Mouse (Mus musculus): ENCODE measurements at regions not wholly inside any gene's neighbourhood (a gene's known extent, or its start where the extent isn't known, plus 50 kb on each side); places are given as distances from the start of the nearest gene placed in this dataset.
"Not testable (repeated sequence)": the region's sequence is repeated elsewhere in the genome, so short reads cannot be mapped to it uniquely, and the experiment has no call there.

DNA sequence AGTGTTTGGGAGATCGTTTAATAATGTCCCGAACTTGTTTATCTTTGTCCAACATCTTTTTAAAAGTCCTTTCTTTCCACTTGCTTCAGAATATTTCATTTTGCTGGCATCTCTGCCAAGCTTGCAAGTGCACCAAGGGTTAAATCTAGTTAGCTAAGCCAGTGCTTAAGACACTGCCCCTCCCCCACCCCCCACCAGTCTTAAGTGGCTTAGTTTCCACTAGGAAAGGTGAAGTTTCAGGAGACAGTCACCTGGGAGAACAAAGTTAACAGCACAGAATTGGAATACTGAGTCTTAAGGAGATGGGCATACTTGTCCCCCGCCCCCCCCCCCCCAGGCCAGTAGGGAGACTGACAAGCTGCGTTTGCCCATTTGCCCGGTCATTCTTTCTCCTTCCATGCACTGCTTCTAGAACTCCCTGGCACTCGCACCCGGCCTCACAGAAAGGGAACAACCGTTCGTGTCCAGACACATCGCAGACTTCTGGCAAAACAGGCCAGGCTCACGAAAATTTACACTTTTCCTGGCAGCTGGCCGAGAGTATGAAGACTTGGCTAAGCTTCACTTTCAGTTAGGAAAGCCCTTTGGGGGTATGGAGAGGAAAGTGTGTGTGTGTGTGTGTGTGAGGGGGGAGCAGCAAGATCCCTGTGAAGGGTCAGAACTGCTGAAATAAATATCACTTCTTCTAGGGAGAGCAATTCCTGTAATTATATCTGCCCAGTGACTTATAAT lies 219.2 kb downstream of the Bcl11a start:
- no peak for DNase-seq (ENCODE audit: low read depth, low spot score)

DNA sequence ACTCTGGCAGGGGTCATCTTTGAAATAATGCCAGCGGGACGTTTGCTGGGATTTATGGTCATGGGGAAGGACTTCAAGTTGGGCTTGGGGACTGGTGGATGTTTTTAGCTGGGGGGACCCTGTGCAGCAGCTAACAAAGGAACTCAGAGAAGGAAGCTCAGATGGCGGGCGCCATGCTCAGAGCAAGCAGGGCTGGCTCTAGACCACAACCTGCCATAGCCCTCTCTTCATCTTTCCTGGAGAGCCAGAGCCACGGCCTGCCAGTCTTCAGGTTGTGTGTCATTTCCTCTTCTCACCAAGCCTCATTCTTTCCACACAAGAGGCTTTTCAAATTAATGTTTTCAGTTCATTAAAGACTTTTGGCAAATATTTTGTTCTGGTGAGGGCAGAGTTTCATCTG lies 219.9 kb downstream of the Bcl11a start:
- no peak for DNase-seq (ENCODE audit: low read depth, low spot score)

DNA sequence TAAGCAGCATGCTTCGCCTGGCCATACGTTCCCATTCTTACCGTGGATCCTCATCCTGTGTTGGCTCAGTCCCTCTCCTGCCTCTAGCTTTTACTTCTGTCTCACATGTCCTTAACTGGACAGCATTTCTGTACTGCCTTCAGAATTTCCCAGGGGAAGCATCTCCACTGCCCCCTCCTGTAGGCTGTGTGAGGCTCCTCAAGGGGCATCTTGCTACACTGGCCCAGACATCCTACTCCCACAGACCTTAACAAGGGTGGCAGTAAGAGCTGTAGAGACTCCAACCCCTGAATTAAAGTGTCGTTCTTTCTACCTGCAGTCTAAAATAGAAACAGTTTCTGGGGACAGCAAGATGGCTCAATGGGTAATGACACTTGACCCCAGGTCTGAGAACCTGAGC lies 222.5 kb downstream of the Bcl11a start:
- DNase-seq (ENCODE audit: low read depth, low spot score) = no peak

DNA sequence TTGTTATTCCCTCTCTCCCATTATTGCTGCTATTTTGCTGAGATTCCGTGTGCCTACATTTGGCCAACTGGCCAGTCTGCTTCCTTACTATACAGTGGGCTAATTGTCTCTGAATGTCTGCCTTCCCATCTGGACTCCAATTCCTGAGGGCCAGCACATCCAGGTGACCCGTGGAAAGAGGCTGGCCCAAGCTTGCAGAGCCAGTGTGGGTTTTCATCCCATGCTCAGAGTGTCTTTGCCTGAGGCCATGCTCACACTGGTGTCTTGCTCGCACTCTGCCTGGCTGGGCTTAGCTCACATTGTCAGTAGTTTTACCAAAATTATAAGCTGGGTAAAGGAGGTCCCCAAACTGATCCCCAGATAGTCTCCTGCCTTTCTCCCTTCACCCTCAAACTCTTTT lies 223.3 kb downstream of the Bcl11a start:
- no peak for DNase-seq (ENCODE audit: low read depth, low spot score)

DNA sequence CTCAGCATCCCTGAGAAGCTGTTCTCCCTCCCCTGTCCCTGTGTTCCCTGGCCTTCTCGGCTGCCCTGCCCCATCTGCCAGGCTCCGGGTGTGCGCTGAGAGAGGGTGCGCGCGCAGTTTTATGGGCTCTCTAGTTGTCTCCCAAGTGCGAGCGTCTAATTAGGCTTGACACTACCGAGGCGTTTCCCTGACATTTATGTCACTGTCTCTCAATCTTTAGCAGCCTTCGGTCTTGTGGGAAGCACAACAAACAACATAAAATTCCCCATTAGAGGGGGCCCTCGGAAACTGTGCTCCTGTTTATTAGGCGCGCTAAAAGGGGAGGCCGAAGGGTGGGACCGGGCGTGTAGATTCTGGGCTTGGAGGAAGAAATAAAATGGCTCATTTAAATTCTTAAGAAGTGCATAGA lies 227.3 kb downstream of the Bcl11a start:
- no peak for DNase-seq (ENCODE audit: low read depth, low spot score)

DNA sequence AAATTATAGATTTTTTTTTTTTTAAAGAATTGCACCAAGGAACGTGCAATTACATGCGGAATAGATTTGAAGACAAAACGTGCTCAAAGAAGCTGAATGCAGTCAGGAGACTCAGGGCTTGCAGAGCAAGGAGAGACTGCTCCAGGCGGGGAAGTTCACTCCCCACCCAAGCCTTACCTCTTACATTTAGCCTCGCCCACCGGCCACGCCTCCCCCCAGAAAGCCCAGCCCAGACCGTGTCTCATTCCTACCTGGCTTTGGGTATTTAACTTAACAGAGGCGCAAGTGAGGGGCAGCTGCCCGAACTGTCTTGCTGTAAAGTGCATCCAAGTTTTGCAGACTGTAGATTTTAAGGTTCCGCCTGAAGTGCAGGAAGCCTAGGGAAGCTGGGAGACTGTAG lies 227.8 kb downstream of the Bcl11a start:
- no peak for DNase-seq (ENCODE audit: low read depth, low spot score)

DNA sequence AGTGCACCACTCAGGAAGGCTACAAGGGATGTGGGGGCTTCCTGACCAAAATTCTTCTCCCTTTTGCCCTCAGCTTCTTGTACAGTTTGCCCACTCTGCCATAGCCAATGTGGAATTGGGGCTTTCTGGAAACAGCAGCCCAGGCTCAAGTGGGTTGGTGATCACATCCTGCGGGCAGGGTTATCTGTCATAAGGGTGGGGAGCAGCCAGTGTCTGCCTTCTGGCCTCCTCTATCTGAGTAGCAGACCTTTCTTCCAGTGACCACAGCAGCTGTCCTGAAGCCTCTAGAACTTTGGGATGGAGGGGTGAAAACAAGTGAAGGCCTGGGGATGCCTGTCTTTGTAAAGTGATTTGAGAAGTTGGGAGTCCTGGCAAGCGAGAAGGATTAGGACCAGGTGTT lies 228.2 kb downstream of the Bcl11a start:
- no peak for DNase-seq (ENCODE audit: low read depth, low spot score)

DNA sequence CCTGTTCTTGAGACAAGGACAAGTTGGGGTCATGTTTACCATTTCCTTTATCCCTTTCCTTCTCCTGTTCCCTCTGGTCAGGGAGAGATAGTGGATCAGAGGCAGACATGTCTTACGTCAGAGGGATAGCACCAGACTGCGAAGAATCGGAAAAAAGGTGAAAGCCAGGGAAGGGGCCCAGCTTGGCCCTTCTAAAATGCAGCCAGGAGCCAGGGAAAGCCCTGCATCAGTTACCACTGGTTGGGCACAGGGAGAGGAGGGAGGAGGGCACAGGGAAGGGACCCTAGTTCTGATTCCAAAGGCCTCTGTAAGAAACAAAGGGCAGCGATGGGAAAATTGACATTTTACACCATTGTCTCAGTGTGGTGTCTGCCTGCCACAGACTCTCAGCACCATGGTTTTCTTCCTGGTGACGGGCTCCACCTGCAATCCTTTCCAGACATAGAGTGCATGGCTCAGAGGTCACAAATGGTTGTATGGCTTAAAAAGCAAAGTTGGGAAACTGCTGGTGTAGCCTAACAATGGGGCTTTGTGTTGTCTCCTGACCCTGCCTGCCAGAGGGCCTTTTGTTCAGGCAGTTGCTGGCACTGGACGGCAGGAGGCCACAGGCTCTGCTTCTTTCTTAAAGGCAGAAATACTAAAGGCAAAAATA lies 229.9 kb downstream of the Bcl11a start:
- no peak for DNase-seq (ENCODE audit: low read depth, low spot score)

DNA sequence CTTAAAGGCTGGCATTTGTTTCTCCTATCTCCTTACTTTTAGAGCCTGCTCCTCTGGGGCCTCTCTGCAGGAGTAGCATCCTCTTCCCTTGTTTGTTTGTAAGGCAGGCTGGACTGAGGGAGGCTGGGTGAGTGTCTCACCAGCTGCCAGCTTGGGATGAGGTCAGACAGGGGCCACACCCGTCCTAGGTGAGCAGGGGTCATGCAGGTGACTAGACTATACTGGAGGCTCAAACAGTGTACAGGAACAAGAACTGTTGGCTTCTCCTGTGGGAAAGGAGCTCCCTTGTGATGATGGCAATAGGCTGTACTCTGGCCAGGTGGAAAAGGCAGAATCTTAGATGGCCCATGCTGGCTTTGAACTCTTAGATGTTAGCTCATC lies 230.4 kb downstream of the Bcl11a start:
- no peak for DNase-seq (ENCODE audit: low read depth, low spot score)

DNA sequence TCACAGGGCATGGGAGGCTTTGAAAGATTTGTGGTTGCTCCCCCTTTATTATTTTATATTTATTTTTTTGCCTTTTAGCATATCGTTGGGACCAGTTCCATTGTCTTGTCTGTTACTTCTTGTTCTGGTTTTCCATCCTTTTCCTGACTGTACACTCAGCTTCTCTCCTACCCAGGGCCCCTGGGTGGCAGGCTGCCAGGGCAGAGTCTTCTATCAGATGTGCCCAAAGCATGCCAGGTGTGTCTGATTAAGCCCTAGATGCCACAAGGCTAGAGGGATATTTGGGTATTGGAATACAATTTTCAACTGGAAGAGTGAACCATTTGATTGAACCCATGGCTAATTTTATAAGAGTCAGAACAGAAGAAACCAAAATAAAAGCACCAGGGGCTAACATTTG lies 236.2 kb downstream of the Bcl11a start:
- no peak for DNase-seq (ENCODE audit: low read depth, low spot score)

DNA sequence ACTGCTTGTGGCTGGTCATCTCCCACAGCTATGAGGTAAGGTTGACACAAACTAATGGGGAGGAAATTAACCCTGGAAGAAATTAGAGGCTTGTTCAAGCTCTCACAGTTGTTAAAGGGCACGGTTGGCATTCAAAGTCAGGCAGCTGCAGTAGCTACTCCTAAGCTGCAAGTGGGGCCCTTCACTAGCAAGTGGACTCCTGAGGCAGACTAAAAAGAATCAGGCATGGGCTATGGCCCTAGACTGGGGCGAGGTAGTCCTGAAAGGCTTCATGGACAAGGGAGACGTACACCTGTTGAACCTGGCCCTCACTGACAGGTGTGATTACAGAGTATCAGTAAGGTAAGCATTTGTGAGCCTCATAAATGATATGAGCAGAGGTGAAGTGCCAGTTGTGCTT lies 237.7 kb downstream of the Bcl11a start:
- DNase-seq (ENCODE audit: low read depth, low spot score) = no peak

DNA sequence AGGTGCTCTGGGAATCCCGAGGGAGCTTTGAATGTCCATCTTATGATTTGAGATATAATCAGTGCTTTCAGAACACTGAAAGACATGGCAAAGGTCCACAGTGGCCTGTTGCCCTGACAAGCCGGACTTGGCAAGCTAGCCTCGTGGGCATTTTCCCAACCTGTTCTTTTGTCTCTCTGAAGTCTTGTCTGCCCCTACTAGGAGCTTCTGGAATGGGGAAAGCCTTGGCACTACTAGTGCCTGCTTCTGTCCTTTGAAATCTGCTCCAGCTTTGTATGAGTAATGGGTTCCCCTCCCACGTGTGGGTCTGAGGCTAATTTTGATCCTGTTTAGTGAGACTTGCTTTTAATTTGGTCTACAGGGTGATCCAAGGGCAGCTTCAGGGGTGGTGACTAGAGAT lies 238.3 kb downstream of the Bcl11a start:
- no peak for DNase-seq (ENCODE audit: low read depth, low spot score)

DNA sequence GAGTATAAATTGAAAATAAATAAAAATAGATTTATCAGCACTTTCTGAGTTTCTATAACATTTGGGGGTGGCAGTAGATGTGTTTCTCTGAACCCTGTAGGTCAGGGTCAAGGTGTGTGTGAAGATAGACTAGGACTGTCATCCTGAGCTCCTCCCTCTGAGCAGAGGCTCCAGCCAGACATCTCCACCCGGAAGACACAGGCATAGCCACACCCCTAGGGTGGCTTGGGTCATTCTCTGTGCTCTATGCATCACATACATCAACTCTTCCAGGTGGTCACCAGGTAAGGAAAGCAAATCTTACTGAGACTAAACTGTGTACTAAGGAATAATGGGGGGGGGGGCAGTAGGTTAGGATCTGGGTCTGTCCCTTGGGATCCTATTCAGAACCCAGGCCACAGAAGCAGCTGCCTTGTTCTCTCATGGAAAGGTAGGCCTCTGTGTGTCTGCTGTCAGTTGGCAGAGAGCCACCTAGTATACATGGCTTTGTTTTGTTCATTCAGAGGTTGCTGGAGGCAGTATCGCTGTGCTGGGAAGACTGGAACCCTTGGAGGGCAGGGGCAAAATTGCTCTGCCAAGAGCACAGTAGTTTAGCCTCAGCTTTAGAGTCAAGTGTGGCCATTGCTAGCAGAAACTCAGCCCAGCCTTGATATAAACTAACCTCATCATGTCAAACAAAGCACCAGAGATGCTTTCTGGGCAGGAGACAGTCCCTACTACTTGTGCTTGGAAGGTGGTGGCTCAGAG lies 240.3 kb downstream of the Bcl11a start:
- DNase-seq (ENCODE audit: low read depth, low spot score) = no peak

DNA sequence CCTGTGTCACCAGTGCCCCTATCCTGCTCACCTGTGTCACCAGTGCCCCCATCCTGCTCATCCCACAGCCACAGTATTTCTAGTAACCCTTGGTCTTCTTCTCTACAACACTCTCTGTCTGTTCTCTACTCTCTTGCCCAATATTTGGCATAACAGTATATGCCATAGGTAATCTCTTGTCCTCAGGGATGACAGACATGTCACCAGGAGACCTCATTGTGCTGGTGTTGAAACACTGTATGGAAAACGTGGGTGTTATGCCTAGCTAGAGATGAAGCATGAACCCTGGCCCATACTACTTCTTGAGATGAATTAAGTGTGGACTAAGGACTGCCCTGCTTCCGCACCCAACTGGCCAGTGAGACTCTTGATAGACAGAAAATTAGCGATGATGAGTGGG lies 241.4 kb downstream of the Bcl11a start:
- DNase-seq (ENCODE audit: low read depth, low spot score) = no peak

DNA sequence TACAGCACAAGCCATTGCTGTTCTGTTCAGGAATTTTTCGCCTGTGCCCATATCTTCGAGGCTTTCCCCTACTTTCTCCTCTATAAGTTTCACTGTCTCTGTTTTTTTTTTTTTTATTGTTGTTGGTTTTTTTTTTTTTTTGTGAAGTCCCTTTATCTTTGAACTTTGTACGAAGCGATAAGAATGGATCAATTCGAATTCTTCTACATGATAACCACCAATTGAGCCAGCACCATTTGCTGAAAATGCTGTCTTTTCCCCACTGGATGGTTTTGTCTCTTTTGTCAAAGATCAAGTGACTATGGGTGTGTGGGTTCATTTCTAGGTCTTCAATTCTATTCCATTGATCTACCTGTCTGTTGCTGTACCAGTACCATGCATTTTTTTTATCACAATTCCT lies 244.6 kb downstream of the Bcl11a start:
- not testable (repeated sequence) for DNase-seq (ENCODE audit: low read depth, low spot score)

DNA sequence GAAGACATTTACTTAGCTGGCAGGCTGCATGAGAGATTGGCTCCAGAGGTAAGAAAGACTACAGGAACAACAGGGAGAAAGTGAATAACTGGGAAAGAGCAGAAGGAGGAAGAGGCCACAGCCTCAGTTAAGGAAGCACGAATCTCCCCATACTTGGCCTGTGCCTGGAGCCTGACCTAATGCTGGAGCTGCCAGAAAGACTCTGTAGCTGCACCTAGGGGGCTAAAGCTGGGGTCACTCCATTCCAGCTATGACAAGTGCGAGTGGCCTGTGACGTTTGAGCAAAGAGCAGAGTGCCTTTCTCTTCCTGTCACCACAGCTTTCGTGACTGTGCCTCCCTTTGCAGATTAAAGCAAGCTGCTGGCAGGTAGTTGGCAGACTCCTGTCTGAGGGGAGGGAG lies 250.6 kb downstream of the Bcl11a start:
- no peak for DNase-seq (ENCODE audit: low read depth, low spot score)

DNA sequence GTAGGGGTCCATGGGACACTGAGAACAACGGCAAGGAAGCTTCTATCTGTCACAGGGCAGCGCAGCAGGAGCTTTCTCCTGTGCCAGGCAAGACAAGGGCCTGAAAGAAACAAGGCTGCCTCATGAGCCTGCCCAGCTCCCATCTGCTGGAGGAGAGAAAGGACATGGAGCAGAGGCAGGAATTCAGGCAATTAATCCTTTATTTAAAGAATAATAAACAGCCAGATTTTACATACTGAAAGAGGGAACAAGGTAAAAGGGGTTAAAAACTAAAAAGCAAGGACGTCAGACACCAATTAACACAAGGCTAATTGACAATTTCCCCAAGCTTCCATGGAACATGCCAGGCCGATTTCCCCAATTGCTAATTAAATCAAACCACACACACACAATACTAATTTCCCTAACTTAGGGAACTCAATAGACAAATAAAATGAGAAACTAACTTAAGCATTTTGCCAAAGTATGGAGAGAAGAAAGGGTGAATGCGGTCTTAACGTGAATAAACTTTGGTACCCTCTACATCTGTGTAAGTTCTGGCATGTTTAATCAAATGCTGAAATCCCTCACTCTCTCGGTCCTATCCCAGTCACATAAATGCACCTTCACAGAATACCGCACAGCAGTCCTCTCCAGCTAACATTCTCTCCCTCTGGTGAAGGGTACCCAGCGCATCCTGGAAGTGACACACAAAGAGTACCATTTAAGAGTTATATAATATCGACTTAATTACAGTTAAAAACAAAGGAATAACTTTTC lies 252.7 kb downstream of the Bcl11a start:
- no peak for DNase-seq (ENCODE audit: low read depth, low spot score)

DNA sequence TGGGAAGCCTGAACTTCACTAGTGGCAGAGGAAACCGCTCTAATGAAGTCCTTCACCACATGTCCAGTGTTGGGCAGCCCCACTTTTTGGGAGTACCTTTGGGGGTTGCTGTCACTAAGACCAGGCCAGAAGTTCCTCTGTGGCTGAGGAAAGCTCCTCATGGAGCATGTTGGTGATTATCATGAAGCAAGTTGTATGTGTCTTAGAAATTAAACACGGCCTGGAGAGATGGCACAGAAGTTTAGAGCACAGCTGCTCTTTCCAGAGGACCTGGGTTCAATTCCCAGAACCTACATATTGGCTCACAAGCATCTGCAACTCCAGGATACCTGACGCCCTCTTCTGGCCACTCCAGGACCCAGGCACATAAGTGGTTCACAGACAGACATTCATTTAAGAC lies 254.4 kb downstream of the Bcl11a start:
- DNase-seq (ENCODE audit: low read depth, low spot score) = no peak

DNA sequence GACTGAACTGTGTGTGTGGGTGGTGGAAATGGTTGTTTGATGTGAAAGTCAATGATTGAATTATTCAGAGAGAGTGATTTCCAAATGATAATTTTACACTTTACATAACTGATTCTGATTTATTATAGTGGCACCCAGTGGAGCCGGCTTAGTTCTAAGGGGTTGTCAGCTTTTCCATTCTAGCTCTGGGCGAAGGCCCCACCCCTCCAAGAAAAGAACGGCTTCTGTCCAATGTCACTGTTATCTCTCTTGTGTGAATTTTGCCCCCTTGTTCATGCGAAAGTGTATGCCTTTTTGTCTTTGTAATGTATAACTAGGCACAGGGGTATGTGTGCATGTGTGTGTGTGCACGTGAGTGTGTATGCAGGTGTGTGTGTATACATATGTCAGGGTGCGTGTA lies 255.3 kb downstream of the Bcl11a start:
- DNase-seq (ENCODE audit: low read depth, low spot score) = no peak

DNA sequence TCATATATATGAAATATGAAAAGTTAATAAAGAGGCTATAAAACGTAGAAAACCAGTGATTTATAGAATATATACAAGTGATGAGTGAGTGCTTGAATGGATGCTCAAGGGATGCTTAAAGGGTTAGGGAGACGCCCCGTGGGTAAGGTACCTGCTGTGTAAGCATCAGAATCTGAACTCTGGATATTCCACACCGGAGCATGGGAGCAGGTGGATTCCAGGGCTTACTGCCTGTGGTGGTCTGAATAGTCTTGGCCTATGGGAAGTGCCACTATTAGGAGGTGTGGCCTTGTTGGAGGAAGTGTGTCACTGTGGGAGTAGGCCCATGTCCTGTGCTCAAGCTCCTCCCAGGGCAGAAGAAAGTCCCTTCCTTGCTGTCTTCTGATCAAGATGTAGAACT lies 257.4 kb downstream of the Bcl11a start:
- DNase-seq (ENCODE audit: low read depth, low spot score) = no peak

DNA sequence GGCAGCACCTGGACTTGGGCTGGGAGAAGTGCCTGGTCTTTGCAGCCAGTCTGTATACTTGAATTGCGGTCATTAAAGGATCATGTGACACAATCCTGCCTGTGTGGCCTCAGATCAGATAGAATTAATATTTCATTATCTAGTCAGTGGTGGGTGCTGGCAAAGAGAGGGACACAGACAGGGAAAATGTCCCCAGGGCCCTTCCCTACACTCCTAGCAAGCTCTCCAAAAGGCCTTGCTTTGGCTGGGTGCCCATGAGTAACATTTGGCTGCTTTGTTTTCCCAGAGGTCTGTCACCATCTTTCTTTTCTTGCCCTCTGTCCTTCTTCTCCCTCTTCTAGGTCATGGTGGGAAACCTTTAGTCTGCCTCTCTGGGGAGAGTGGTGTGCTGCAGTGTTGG lies 260.3 kb downstream of the Bcl11a start:
- DNase-seq (ENCODE audit: low read depth, low spot score) = no peak

DNA sequence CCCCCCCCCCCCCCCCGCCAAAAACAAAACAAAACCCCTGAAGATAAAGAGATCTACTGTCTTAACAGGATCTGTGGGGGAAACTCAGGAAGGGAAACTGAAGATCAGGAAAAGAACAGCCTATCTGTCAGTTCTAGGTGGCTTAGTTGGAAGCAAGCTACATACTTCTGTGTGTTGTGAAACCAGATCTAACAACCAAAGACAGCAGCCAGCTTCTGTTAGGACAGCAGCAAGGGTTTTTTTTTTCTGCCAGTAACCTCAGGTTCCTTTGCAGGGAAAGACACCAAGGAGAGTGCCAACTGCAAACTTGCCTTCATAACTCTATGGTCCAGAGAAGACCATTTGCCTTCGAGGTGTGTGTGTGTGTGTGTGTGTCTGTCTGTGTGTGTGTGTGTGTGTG lies 261.2 kb downstream of the Bcl11a start:
- no peak for DNase-seq (ENCODE audit: low read depth, low spot score)

All from embryo, embryonic 11.5 days (tissue).